Mouse (Mus musculus): ENCODE measurements around the gene Mpnd.

Gene Mpnd

DNA sequence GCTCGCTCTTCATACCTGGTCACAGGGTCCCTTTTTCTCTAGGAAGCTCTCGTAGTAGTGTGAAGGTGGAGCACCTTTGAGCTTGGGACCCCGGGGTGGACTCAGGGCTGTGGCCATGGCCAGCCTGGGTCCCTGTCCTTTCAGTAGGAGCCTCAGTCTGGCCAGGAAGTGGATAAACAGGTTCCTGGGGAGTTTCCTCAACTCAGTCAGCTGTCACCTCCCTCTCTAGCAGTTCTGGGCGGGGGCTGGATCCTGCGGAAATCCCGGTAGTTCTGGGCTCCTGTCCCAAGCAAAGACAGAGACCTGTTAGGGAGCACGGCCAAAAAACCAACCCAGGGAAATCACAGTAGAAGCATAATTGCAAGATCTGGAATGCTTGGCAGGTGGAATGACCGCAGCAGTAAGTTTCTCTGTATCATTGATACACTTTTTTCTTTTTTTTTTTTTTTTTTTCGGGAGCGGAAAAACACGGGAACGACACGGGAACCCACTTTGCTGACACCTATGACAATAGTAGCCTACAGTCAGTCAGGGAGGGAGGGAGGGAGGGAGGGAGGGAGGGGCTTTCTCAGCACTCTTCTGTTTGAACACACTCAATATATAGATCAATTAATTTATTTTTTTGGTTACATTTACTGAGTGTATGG lies at the start of gene Mpnd, which contains the start of gene Stap2:
Gene Mpnd, plus strand, starts transcription at position 297 of the 647 bp plus-strand sequence.
Gene Stap2, minus strand, starts transcription at position 170 of the 647 bp plus-strand sequence.
- DNase-seq (ENCODE audit: low read depth) = peak; percentile 79

DNA sequence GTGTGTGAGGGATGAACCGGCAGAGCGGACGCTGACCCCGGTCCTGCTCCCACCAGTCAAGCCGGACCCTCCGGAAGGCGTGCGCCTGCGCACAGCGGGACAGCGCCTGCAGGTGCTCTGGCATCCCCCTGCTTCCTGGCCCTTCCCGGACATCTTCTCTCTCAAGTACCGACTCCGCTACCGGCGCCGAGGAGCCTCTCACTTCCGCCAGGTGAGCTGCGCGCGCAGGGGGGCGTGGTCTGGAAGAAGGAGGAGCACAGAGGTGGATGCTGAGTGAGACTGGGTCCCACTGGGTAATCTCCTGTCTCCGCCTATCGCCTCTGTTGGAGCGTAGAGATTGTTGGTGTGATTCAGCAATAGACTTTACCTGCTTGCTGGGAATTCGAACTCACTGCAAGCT lies 49.4 kb upstream of the Mpnd start:
- DNase-seq (ENCODE audit: low read depth) = no peak

DNA sequence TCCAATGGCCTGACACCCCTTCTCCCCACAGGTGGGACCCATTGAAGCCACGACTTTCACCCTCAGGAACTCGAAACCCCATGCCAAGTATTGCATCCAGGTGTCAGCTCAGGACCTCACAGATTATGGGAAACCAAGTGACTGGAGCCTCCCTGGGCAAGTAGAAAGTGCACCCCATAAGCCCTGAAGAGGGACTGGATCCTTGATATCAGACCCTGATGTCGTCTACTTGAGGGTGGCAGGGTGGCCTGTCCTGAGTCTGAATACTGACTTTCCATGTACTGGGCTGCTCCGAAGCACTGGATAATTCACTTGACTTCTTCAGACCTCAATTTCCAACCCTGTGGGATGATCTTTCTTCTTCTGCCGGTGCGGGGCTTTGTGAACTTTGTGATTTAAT lies 48.9 kb upstream of the Mpnd start:
- DNase-seq (ENCODE audit: low read depth) = no peak

DNA sequence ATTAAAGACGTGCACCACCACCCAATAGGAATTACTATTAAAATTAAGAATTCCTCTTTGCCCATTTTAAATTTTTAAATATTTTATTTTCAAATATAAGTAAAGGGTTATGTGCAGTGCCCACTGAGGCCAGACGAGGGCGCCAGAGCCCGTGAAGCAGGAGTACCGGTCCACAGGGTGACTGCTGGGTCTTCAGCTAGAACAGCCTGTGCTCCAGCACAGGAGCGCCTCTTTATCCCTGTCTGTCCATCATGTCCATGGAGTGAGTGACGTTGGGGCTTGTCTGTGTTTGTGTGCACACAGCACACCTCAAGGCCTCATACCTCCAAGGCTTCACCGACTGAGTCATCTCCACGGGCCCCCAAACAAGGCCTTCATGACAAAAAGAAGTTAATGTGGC lies 48.3 kb upstream of the Mpnd start:
- DNase-seq (ENCODE audit: low read depth) = peak; percentile 81

DNA sequence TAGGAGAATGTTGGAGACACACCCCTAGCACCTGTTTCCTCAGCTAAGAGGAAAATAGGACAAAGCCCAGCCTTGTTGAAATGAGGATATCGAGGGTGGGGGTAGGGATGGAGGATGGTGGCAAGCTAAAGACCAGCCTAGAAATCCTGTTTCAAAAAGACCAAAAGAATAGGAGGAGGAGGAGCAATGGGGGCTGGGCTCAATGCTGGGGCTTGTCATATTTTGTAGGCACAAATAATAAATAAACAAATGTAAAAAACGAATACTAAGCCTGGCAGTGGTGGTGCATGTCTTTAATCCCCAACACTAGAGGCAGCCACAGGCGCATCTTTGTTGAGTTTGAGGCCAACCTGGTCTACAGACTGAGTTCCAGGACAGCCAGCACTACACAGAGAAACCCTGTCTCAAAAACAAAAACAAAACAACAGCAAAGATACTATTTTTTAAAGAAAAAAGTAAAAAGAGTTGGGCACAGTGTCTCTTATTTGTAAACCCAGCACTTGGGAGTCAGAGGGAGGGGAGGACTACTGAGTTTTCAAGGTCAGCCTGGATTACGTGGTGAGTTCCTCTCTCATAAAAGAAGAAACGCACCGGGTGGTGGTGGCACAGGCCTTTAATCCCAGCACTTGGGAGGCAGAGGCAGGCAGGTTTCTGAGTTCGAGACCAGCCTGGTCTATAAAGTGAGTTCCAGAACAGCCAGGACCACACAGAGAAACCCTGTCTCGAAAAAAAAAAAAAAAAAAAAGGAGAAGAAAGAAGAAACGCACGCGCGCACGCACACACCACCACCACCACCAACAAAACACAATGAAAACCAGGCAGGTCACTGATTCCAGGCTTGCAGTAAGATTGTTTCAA lies 47.6 kb upstream of the Mpnd start:
- DNase-seq (ENCODE audit: low read depth) = peak; percentile 60

DNA sequence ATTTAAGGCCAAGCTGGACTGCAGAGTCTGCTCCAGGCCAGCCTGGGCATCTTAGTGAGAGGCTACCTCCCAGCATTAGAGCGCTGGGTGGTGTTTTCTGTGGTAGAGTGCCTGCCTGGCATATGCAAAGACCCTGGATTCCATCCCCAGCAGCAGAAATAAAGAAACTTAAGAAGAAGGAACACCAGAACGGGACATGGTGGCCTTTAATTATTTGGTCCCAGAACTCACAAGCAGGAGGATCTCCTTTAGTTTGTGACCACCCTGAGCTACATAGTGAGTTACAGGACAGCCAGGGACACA lies 47.0 kb upstream of the Mpnd start:
- DNase-seq (ENCODE audit: low read depth) = no peak

DNA sequence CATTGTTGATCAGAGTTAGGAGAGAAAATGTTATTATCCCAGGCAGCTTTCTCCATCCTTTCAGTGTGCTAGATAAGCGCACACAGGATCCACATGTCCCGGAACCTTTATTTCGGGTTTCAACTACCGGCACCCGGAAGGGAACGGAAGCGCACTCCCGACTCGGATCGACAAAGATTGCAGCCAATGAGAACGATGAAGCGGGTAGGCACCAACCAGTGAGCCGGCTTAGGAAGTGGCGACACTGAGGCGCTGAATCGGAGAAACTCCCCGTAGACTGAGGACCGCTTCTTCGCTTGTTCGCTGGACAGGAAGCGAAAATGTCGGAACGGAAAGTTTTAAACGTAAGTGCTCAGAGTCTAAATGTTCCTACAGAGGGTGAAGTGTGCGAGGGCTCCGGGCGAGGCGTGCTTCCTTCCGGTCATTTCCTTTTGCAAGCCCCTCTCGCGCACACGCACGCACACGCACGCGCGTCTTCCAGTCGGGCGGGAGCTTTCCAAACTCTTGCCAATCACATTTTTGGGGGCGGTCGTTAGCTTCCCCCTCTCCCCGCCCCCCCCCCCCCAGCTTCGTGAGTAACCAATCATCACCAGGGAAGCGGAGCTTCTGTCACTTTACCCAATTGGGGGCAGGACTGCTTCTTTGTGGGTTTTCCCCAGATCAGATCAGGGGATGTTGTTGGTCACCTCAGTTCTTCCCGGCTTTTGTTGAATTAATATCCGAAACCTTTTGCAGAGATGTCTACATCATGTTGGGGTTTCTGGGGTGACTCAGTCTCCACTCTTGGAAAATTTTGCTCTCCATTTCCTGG lies 46.4 kb upstream of the Mpnd start, which contains the start of gene Yju2:
Gene Yju2, plus strand, starts transcription at position 182 of the 811 bp plus-strand sequence.
- peak; percentile 98 for DNase-seq (ENCODE audit: low read depth)

DNA sequence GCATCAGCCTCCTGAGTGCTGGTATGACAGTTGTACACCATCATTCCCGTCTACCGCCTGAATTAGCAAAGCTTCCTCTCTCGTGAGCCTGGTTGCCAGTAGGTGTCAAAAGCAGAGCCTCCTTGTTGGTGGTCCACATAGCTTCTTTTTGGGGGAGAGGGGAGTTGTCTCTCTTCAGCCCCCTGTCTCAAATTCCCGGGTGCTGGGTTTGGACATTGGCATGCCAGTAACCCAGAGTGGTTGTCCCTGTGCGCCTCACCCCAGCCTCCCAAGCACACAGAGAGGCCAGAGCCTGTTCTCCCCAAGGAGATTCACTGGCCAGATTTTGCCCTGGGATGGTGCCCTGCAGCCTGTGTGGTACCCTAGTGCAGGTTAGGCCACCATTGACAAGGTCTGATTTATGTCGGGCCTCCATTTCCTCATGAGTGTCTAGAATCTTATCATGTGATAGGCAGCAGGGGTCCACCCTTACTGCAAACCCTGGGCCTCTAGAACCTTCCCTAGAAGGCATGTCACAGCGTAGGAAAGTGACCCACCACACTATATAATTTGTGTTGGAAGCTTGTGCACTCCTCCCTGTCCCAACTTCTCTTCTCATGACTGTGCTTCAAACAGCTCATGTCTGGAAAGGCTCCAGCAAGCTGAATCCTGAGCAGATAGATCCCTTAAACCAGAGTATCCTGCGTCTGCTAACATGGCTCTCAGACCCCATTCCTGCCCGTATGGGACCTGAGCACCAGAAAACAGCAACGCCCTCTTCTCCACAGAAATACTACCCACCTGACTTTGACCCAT lies 45.4 kb upstream of the Mpnd start:
- no peak for DNase-seq (ENCODE audit: low read depth)

DNA sequence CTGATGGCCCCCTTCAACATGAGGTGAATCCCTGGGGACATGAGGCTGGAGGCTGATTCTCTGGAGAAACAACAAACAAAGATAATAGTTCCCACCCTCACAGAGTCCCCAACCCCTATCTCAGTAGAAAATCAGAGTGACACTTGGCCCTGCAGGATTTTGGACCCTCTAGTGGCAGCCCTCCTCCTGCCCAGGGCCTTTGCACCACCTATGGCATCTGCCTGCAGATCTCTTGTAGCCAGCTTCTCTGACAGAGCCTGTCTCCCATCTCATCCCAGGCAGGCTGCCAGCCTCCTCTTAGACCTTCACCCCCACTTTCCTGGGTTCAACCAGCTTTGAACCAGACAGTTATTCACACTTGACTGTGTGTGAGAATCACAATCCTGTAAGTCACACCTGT lies 44.7 kb upstream of the Mpnd start:
- DNase-seq (ENCODE audit: low read depth) = no peak

DNA sequence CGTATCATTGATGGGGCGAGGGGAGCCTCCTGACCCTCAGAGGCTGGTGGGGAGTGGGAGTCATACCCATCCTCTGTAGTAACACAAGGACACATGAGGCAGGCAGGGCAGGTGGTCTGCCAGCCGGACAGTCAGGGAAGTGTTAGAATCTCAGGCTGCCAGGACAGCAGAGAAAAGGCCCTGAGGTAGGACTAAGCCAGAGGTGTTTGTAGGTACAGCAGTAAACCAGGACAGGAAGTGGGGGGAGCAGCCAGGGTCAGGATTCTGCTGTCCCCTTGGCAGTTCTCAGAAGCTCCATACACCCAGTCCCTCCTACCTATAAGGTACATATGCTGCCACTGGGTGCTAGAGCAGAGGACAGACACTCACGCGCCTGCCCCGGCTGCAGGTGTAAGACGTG lies 43.9 kb upstream of the Mpnd start:
- DNase-seq (ENCODE audit: low read depth) = no peak

DNA sequence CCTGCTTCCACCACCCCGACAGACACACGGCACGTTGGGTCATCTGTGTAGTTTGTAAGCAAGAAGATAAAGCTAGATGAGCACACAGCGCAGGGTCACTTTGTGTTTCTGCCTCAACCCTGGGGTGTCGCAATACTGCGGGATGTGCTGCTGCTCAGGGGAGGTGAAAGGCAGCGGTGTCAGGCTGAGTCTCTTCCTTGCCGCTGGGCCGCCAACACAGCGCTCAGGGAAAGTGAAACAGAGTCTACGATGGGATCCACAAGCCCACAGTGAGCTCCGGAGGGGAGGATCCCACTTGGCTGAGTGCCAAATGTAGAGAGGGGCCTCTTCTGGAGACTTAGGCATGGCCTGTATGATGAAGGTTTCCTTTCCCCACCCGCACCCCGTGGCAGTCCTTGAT lies 42.3 kb upstream of the Mpnd start:
- DNase-seq (ENCODE audit: low read depth) = peak; percentile 78

DNA sequence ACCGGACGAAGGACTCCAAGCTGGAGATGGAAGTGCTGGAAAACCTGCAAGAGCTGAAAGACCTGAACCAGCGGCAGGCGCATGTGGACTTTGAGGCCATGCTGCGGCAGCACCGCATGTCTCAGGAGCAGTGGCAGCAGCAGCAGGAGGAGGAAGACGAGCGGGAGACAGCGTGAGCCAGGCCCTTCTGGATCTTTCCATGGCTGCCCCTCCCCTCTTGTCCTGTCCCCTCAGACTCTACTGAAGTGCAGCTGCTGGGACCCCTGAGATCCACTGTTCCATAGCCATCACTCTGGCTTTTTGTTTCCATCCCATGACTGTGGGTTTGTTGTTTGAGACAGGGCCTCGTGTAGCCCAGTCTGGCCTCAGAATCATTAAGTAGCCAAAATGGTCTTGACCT lies 41.0 kb upstream of the Mpnd start:
- no peak for DNase-seq (ENCODE audit: low read depth)

DNA sequence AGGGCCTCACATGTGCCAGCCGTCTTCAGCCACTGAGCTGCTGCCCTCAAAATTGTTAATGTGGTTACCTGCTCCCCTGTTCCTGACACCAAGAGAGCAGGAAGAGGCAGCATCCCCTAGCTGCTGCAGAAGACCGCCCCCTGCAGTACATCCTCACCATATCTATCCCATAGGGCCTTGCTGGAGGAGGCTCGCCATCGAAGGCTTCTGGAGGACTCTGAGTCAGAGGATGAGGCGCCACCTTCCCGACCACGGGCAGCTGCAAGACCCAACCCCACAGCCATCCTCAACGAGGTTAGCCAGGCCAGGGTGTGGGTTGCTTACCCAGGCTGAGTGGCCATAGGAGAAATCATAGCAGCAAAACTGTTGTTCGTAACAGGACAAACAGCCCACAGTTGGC lies 40.5 kb upstream of the Mpnd start:
- DNase-seq (ENCODE audit: low read depth) = peak; percentile 63

DNA sequence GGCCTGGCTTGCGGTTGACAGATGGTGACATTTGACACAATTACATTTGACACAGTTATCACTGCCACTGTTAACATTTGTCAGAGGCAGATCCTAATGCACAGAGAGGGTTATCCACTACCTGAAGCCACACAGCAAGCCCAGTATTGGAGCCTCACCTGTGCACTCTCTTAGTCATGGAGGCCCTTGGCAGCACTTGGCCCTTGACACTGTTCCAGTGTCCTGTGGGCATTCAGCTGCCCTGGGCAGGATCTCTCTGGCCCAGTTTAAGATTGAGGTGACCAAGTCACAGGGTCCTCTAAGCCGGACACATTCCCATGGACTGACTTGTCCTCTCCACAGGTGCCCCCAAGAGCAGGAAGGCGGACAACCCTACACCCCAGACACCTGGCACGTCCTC lies 38.3 kb upstream of the Mpnd start:
- DNase-seq (ENCODE audit: low read depth) = no peak

DNA sequence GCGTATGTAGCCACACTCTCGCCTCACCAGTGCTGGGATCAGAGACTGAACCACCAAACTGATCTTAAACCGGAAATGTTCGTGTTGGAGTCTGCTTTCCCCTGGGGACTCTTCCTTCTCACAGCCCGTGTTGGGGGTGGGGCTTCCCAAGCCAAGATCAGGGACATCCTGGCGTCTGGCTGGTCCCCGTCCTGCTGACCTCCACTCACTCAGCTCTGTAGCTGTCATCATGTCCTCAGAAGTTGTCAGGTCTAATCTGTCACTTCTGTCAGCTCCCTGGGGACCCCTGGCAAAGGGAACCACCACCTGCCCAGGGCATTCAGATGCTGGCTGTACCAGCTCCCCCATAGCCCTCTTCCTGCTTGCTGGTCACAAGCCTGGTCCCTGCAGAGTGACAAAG lies 37.3 kb upstream of the Mpnd start:
- no peak for DNase-seq (ENCODE audit: low read depth)

DNA sequence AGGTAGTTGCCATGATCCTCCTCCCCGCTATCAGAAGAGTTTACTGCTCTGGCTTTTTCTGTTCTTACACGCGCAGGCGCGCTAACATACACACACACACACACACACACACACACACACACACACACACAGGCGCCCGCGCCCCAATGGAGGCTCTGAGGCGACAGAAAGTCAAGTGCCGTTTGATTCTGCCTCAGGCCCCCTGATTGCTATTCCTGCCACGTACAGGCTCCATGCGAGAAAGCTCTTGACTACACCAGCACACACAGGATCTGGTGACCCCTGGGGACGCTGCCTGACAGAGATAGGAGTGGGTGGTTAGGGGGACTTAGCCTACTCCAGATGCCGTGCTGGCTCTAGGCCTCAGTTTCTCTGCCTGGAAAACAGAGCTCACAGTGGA lies 36.0 kb upstream of the Mpnd start:
- no peak for DNase-seq (ENCODE audit: low read depth)

DNA sequence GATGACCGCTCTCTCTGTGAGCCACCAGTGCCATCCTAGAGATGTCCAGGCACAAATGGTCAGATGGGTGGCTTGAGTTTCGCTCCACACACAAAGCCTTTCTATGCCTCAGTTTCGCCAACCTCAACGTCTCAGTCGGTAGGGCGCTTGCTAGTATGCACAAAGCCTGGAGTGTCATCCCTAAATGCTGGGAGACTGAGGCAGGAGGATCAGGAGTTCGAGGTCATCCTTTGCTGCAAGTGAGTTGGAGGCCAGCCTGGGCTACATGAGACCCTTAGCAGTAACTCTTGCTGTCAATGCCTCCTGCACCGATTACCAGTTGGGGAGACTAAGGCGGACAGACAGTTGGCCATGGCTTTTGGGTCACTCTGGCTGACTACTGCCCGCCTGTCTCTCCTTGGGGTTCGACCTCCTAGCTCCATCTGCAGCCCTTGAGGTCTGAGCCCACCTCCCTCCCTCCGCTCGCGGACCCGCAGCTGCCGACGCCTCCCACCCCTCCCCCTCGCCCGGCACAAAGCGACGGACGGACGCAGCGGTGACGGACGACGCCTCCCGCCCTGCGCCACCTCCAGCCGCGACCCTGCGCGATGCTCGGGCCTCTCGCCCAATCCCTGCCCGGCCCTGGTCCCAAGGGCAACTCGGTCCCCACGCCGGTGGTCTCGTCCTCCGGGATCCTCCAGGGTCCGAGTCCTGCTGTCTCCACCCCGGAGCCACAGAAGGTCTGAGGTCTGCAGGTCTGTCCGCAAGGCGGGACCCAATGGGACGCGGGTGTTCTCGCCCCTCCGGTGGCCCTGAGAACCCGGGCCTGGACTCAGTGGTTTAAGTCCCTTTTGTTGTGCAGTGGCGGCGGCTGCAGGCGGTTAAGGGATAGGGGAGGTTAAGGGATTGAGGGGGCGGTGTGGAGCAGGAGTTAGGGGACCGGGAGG lies 35.3 kb upstream of the Mpnd start, which contains the start of gene Shd:
Gene Shd, plus strand, starts transcription at position 502 of the 926 bp plus-strand sequence.
- DNase-seq (ENCODE audit: low read depth) = no peak

DNA sequence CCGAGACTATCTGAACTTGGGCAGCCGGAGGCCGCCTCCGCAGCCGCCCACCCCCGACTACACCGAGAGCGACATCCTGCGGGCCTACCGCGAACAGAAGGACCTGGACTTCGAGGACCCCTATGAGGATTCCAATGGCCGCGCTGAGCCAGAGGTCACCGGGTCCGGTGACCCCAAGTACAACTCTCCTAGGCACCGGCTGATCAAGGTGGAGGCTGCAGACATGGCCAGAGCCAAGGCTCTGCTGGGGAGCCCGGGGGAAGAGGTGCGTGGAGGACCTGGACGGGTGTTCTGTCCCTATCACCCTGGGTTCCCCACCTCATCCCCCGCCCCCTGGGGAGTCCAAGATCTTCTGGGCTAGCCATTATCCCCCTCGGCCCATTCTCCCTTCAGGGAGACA lies 34.1 kb upstream of the Mpnd start:
- no peak for DNase-seq (ENCODE audit: low read depth)

DNA sequence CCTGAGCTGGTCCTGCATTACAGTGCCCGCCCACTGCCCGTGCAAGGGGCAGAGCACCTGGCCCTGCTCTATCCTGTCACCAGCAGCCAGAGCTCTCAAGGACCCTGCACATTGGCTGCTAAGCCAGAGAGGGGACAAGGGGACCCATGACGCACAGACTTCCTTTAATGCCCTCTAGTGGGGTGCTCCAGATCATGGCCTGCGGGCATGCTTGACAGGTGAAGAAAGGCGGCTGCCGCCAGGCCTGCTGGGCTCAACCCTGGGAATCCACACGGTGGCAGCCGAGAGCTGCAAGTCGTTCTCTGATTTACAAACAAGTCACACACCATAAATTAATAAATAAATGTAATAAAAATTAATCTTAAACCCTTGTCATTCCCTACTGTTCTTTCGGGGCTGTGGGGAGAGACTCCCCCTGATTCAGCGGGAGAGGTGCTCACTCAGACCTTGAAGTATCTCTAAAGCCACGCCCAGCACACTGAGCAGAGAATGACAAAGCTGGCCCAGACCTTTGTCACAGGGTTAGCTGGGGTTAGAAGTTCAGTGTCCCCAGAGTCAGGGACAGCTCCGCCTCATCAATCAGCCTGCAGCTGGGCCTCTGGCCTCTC lies 29.2 kb upstream of the Mpnd start:
- peak; percentile 84 for DNase-seq (ENCODE audit: low read depth)

DNA sequence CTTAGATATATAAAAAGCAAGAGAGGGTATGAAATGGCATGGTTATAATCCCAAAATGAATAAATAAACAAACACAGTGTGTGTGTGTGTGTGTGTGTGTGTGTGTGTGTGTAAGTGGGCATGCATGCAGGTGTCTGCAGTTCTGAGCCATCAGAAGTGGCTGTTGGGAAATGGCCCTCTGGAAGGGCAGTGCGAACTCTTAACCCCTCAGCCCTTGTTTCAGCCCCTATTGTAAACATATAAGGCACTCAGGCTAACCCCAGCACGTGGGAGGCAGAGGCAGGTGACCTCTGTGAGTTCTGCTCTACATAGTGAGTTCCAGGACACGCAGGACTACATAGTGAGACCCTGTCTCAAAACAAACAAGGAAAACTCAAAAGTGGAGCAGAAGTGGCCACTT lies 28.2 kb upstream of the Mpnd start:
- DNase-seq (ENCODE audit: low read depth) = no peak

Data from 416B (cell line).